Mouse (Mus musculus) kidney, embryonic 14.5 days (tissue): Measurements from ENCODE around the gene Galnt14. TPM values are rescaled to one million over a fixed set of nuclear protein-coding genes. Genes with fewer than 3 reads are reported as not detected.

Source experiments
- ATAC-seq: fragments of 200-750 bp; cut with Nextera tagmentation; 2 replicates; pipeline ENCODE4 v1.8.0; 2017; ENCODE audit warnings: moderate number of reproducible peaks, mild to moderate bottlenecking, moderate TSS enrichment, moderate library complexity; ENCODE audit not compliant: low FRiP score, low TSS enrichment
- H3K27ac ChIP-seq: fragments of 300-500 bp; sonication (generic); 2 replicates; pipeline ENCODE4 v1.5.1; 2014; ENCODE audit warnings: low read depth, mild to moderate bottlenecking, low read length, moderate library complexity, mixed read lengths
- H3K27me3 ChIP-seq: fragments of 300-500 bp; sonication (generic); 2 replicates; pipeline ENCODE4 v1.6.1; 2014; ENCODE audit warnings: mild to moderate bottlenecking, low read length; ENCODE audit not compliant: control insufficient read depth, insufficient read depth
- H3K36me3 ChIP-seq: fragments of 300-500 bp; sonication (generic); 2 replicates; pipeline ENCODE4 v1.6.1; 2014; ENCODE audit warnings: low read length, mixed read lengths; ENCODE audit not compliant: control insufficient read depth, insufficient read depth
- H3K4me1 ChIP-seq: fragments of 300-500 bp; sonication (generic); 2 replicates; pipeline ENCODE4 v1.6.1; 2014; ENCODE audit warnings: low read length, mixed read lengths; ENCODE audit not compliant: control insufficient read depth, insufficient read depth
- H3K4me2 ChIP-seq: fragments of 300-500 bp; sonication (generic); replicated peaks from 2 replicates; pipeline ENCODE4 v1.6.1; 2014; ENCODE audit warnings: low read depth, mild to moderate bottlenecking, low read length
- H3K4me3 ChIP-seq: fragments of 300-500 bp; sonication (generic); 2 replicates; pipeline ENCODE4 v1.5.1; 2014; ENCODE audit warnings: mild to moderate bottlenecking, low read length
- H3K9ac ChIP-seq: fragments of 300-500 bp; sonication (generic); 2 replicates; pipeline ENCODE4 v1.6.1; 2014; ENCODE audit warnings: low read depth, mild to moderate bottlenecking, low read length, moderate library complexity
- H3K9me3 ChIP-seq: fragments of 300-500 bp; sonication (generic); 2 replicates; pipeline ENCODE4 v1.6.1; 2016; ENCODE audit warnings: low read length; ENCODE audit not compliant: control insufficient read depth
- WGBS: fragments of 180-500 bp; shearing (Covaris S2); extraction: QIAGEN DNeasy Blood & Tissue Kit; methylation state at CpG from one replicate; pipeline ENCODE4 v1.1.7; 2014; 5-methylcytosine and 5-hydroxymethylcytosine counted together
- polyA plus RNA-seq: library from polyadenylated mRNA; unstranded; fragments of >200 nt; fragmentation: Nextera tagmentation; extraction: Ambion mirVana; gene quantifications from 2 replicates; pipeline ENCODE4 v1.2.1, GENCODE M21; 2014

Galnt14 gene
- polyA plus RNA-seq, 1 experiment from 2014 or later, result 9.7 TPM

- no peaks in the 10 kb centered on the region for H3K4me1 ChIP-seq
- no peaks in the 10 kb centered on the region for H3K9me3 ChIP-seq
- no peaks in the 10 kb centered on the region for H3K36me3 ChIP-seq
- WGBS, result 84% methylated on average over 9 of the region's 9 CpGs
- no peak for ATAC-seq
- H3K27ac ChIP-seq, result no peak overlapping the region
- no peak overlapping the region for H3K4me2 ChIP-seq
- H3K9ac ChIP-seq, result no peak overlapping the region
- H3K4me3 ChIP-seq, result no peak overlapping the region
- H3K27me3 ChIP-seq, result no peaks in the 10 kb centered on the region
Observed at GRCm38 (mm10) chr17:73541911-73542310, 168.3 kb downstream of the Galnt14 start.

GRCm38 (mm10) chr17:73541233-73541570 lies 169.1 kb downstream of the Galnt14 start:
- Histone ChIP-seq H3K9me3 (no peaks in the 10 kb centered on the region), H3K36me3 (no peaks in the 10 kb centered on the region), H3K4me2 (no peak overlapping the region), H3K4me3 (no peak overlapping the region), H3K9ac (no peak overlapping the region), H3K27me3 (no peaks in the 10 kb centered on the region), H3K27ac (no peak overlapping the region), H3K4me1 (no peaks in the 10 kb centered on the region)
- 0% methylated on average over 1 of the region's 1 CpGs for WGBS
- ATAC-seq, result no peak

DNA sequence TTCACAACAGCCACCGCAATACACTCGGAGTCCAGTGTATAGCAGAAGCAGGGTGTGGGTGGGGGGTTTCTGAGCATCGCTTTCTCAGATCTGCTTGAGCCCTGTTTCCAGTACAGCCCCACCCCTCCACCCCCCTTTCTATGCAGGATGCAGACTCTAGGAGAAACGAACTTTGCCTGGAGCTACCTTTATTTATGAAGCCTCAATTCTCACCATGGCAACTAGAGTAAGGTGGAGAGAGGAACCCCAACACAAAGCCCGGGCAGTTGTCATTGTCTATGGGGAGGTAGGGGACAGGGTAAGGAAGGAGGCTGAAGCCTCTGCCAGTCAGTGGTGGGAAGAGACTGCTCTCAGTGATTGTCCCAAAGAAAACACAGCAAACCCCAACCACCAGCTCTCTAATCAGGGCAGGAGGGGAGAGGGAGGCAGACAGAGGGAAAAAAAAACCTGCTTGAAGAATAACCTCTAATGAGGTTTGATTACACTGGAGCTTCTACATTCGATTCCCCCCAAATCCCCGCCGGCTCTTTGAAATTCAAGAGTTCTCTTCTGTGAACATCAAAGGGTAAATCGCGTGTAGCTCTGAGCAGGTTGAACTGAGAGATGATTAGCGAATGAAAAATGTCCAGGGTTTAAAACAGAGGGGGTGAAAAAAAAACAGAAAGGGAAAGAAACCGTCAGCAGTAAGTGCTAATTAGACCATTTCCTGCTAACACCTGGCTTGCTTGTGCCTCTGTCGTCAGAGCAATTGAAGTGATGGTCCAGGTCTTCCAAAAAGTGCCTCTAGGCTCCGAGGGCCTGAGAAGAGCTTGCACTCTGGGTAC lies 169.6 kb downstream of the Galnt14 start:
- no peaks in the 10 kb centered on the region for H3K36me3 ChIP-seq
- no peak overlapping the region for H3K27ac ChIP-seq
- H3K27me3 ChIP-seq, result no peaks in the 10 kb centered on the region
- H3K9me3 ChIP-seq, result no peaks in the 10 kb centered on the region
- H3K4me1 ChIP-seq, result no peaks in the 10 kb centered on the region
- 19% methylated on average over 14 of the region's 14 CpGs for WGBS
- ATAC-seq, result no peak
- no peak overlapping the region for H3K9ac ChIP-seq
- no peak overlapping the region for H3K4me3 ChIP-seq
- no peak overlapping the region for H3K4me2 ChIP-seq

DNA sequence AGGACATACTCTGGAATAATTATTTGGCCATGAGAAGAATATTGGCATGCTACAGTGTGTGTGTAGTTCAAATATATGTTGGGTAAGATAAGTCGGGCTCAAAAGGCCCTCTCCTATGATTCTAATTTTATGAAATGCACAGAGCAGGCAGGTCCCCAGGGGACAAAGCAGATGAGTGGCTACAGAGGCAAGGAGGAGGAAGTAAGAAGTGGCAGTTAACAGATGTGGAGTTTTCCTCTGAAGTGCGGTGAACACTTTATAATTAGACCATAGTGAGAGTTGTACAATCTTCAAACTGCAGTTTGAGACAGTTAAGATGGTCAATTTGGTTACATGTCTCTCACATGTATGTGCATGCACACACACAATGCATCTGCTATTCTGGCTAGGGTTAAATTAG lies 178.4 kb downstream of the Galnt14 start:
- H3K4me1 ChIP-seq, result no peaks in the 10 kb centered on the region
- no peak for ATAC-seq
- no peaks in the 10 kb centered on the region for H3K36me3 ChIP-seq
- no peak overlapping the region for H3K4me3 ChIP-seq
- H3K27ac ChIP-seq, result no peak overlapping the region
- no peaks in the 10 kb centered on the region for H3K9me3 ChIP-seq
- no peak overlapping the region for H3K9ac ChIP-seq
- H3K27me3 ChIP-seq, result no peaks in the 10 kb centered on the region
- 76% methylated on average over 2 of the region's 2 CpGs for WGBS
- H3K4me2 ChIP-seq, result no peak overlapping the region

- 88% methylated on average over 7 of the region's 7 CpGs for WGBS
- no peaks in the 10 kb centered on the region for H3K36me3 ChIP-seq
- no peaks in the 10 kb centered on the region for H3K9me3 ChIP-seq
- H3K27me3 ChIP-seq, result no peaks in the 10 kb centered on the region
- H3K9ac ChIP-seq, result no peak overlapping the region
- no peak for ATAC-seq
- no peaks in the 10 kb centered on the region for H3K4me1 ChIP-seq
- no peak overlapping the region for H3K4me2 ChIP-seq
- no peak overlapping the region for H3K27ac ChIP-seq
- H3K4me3 ChIP-seq, result no peak overlapping the region
Observed at GRCm38 (mm10) chr17:73522169-73522568, 188.1 kb downstream of the Galnt14 start.

GRCm38 (mm10) chr17:73519350-73519749 lies 190.9 kb downstream of the Galnt14 start:
- Histone ChIP-seq H3K27me3 (no peaks in the 10 kb centered on the region), H3K4me1 (no peaks in the 10 kb centered on the region), H3K9ac (no peak overlapping the region), H3K36me3 (no peaks in the 10 kb centered on the region), H3K27ac (no peak overlapping the region), H3K4me2 (no peak overlapping the region), H3K4me3 (no peak overlapping the region), H3K9me3 (no peaks in the 10 kb centered on the region)
- ATAC-seq, result no peak
- WGBS, result 80% methylated on average over 5 of the region's 5 CpGs

DNA sequence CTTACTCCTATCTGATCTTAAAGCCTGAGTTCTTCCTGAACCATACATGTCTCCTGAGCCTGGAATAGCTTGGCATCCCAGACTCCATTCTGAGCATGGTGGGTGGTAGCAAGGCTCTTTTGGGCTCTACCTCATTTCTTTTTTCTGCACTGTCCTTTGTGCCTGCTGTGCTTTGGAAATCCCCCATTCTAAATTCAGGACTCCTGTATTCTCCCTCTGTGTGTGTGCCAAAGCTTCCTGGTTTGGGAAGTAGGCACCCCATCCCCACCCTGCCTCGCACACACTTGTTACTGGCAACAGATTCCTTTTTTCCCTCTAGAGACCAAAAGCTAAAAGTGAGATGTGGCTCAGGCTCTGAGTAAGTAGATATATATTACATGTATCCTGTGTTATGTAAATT lies 191.9 kb downstream of the Galnt14 start:
- ATAC-seq, result no peak
- WGBS, result 72% methylated on average over 1 of the region's 1 CpGs

GRCm38 (mm10) chr17:73515506-73515905 lies 194.7 kb downstream of the Galnt14 start:
- no peaks in the 10 kb centered on the region for H3K4me1 ChIP-seq
- no peak for ATAC-seq
- no peak overlapping the region for H3K9ac ChIP-seq
- 92% methylated on average over 3 of the region's 3 CpGs for WGBS
- no peaks in the 10 kb centered on the region for H3K9me3 ChIP-seq
- H3K36me3 ChIP-seq, result no peaks in the 10 kb centered on the region
- no peaks in the 10 kb centered on the region for H3K27me3 ChIP-seq
- no peak overlapping the region for H3K27ac ChIP-seq
- H3K4me2 ChIP-seq, result no peak overlapping the region
- no peak overlapping the region for H3K4me3 ChIP-seq

More for the DNA sequence above, 191.9 kb downstream of the Galnt14 start:
- Histone ChIP-seq H3K36me3 (no peaks in the 10 kb centered on the region), H3K27me3 (no peaks in the 10 kb centered on the region), H3K9ac (no peak overlapping the region), H3K4me3 (no peak overlapping the region), H3K4me1 (no peaks in the 10 kb centered on the region), H3K27ac (no peak overlapping the region), H3K4me2 (no peak overlapping the region), H3K9me3 (no peaks in the 10 kb centered on the region)

DNA sequence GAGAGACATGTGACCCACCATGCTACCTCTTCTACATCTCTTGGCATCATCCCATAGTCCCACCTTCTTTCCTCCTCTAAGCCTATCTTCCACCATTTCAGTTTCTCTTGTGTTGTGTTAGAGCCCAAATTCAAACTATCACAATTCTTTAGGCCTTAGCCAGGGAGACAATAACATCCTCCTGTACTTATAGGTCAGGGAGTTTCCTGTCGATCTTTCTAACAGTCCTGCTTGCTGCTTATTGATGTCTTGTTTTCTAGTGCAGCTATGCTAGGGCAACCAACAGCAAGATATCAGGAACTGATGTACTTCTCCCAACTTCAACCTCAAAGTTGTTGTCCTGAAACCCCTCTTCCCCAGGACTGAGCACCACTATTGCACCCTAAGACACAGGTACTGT lies 195.4 kb downstream of the Galnt14 start:
- H3K27ac ChIP-seq, result no peak overlapping the region
- WGBS, result 87% methylated on average over 1 of the region's 1 CpGs
- H3K36me3 ChIP-seq, result no peaks in the 10 kb centered on the region
- H3K9me3 ChIP-seq, result no peaks in the 10 kb centered on the region
- ATAC-seq, result no peak
- H3K9ac ChIP-seq, result no peak overlapping the region
- no peak overlapping the region for H3K4me2 ChIP-seq
- H3K4me3 ChIP-seq, result no peak overlapping the region
- H3K27me3 ChIP-seq, result no peaks in the 10 kb centered on the region
- H3K4me1 ChIP-seq, result no peaks in the 10 kb centered on the region
